Mouse (Mus musculus) left cerebral cortex, adult 2 months (tissue): ENCODE data around the gene Frmd8. TPM values are rescaled to one million over a fixed set of nuclear protein-coding genes. Genes with fewer than 3 reads are reported as not detected.
"Not testable (repeated sequence)": the region's sequence is repeated elsewhere in the genome, so short reads cannot be mapped to it uniquely, and the experiment has no call there.

ENCODE experiments used
- DNase-seq, 2 experiments: peaks; one replicate each; pipeline ENCODE4 v3.0.0; 2021 to 2022; ENCODE audit warnings: low spot score in 2 of 2, mixed read lengths in 1 of 2; ENCODE audit errors: extremely low spot score in 1 of 2
- H3K27ac ChIP-seq: fragments of 200-600 bp; 2 replicates; pipeline ENCODE4 v1.8.1; 2022
- H3K4me3 ChIP-seq: fragments of 200-600 bp; 2 replicates; pipeline ENCODE4 v1.8.1; 2022
- CTCF ChIP-seq: fragments of 200-600 bp; IDR thresholded peaks from 2 replicates; pipeline ENCODE4 v1.8.1; 2022; ENCODE audit warnings: antibody characterized with exemption, mild to moderate bottlenecking, moderate library complexity
- intact Hi-C: fragments of 180-260 bp; cut with DNase I; formaldehyde crosslinking; loops from one replicate; pipeline ENCODE4 v1.15.1; 2025
- total RNA-seq, 2 experiments: library from RNA; stranded (reverse); gene quantifications; 2 replicates each; pipeline ENCODE4 v1.2.3; 2021

Frmd8 gene
- total RNA-seq, 2 experiments from 2014 or later, result 10.1 to 13.4 TPM

GRCm38 (mm10) chr19:5907275-5907674 is 32.2 kb upstream of the Frmd8 start:
- Histone ChIP-seq H3K4me3 (no peak overlapping the region), H3K27ac (no peak overlapping the region)
- no peak for DNase-seq
- TF ChIP-seq CTCF, result no peak
- intact Hi-C loops, result no loop called here

GRCm38 (mm10) chr19:5894002-5894678 is 19.1 kb upstream of the Frmd8 start, which contains the start of gene Tigd3:
Gene Tigd3 (minus strand): TSS chr19:5894149.
- peak within 1 kb of the TSS; percentile 79 for H3K4me3 ChIP-seq
- peak; percentile 92 to 94 for DNase-seq
- no peak for TF ChIP-seq CTCF
- intact Hi-C loops, result no loop called here
- peak within 1 kb of the TSS; percentile 84 for H3K27ac ChIP-seq

- H3K4me3 ChIP-seq, result peak overlapping the region; percentile 79
- peak overlapping the region; percentile 84 for H3K27ac ChIP-seq
- intact Hi-C loops, result no loop called here
Measured at GRCm38 (mm10) chr19:5893282-5894001, 18.4 kb upstream of the Frmd8 start.

GRCm38 (mm10) chr19:5892735-5893134 is 17.7 kb upstream of the Frmd8 start:
- intact Hi-C loops, result no loop called here
- H3K27ac ChIP-seq, result no peak overlapping the region
- DNase-seq, result no peak
- no peak overlapping the region; the same call in 1 of the 2 replicates for H3K4me3 ChIP-seq
- no peak for TF ChIP-seq CTCF

More at GRCm38 (mm10) chr19:5893282-5894001, 18.4 kb upstream of the Frmd8 start:
- no peak for TF ChIP-seq CTCF
- no peak for DNase-seq

GRCm38 (mm10) chr19:5892262-5892661 is 17.2 kb upstream of the Frmd8 start:
- no peak for TF ChIP-seq CTCF
- no peak for DNase-seq
- Histone ChIP-seq H3K27ac (no peak overlapping the region), H3K4me3 (no peak overlapping the region)
- intact Hi-C loops, result no loop called here

GRCm38 (mm10) chr19:5891521-5892258 is 16.6 kb upstream of the Frmd8 start:
- no peak overlapping the region for H3K4me3 ChIP-seq
- H3K27ac ChIP-seq, result no peak overlapping the region
- no peak for DNase-seq
- no peak for TF ChIP-seq CTCF
- intact Hi-C loops, result no loop called here

GRCm38 (mm10) chr19:5889211-5889610 is 14.1 kb upstream of the Frmd8 start:
- intact Hi-C loops, result no loop called here
- TF ChIP-seq CTCF, result no peak
- Histone ChIP-seq H3K27ac (no peak overlapping the region), H3K4me3 (no peak overlapping the region)
- no peak for DNase-seq

- Histone ChIP-seq H3K4me3 (no peak overlapping the region), H3K27ac (no peak overlapping the region)
- intact Hi-C loops, result no loop called here
- TF ChIP-seq CTCF, result no peak
- no peak for DNase-seq
Measured at GRCm38 (mm10) chr19:5887234-5887815, 12.3 kb upstream of the Frmd8 start.

- peak; percentile 57 for TF ChIP-seq CTCF
- no peak overlapping the region for H3K27ac ChIP-seq
- no peak for DNase-seq
- no peak overlapping the region for H3K4me3 ChIP-seq
- intact Hi-C loops, result no loop called here
Measured at GRCm38 (mm10) chr19:5885838-5886237, 10.8 kb upstream of the Frmd8 start.

- no peak for DNase-seq
- H3K4me3 ChIP-seq, result no peak overlapping the region
- intact Hi-C loops, result no loop called here
- no peak overlapping the region for H3K27ac ChIP-seq
- TF ChIP-seq CTCF, result no peak
Measured at GRCm38 (mm10) chr19:5883935-5884334, 8.9 kb upstream of the Frmd8 start.

GRCm38 (mm10) chr19:5882079-5882478 is 7.0 kb upstream of the Frmd8 start:
- H3K4me3 ChIP-seq, intact Hi-C loops, H3K27ac ChIP-seq, DNase-seq: not testable (repeated sequence)

GRCm38 (mm10) chr19:5881155-5881554 is 6.1 kb upstream of the Frmd8 start:
- H3K27ac ChIP-seq, result no peak overlapping the region
- no peak overlapping the region for H3K4me3 ChIP-seq
- intact Hi-C loops, result no loop called here
- no peak for DNase-seq
- TF ChIP-seq CTCF, result no peak
